Mouse (Mus musculus) liver, embryonic 14.5 days (tissue): ENCODE measurements around the gene Adamts4.

Source experiments
- CTCF ChIP-seq: IDR thresholded peaks from 2 replicates; pipeline ENCODE4 v1.5.1; 2016; ENCODE audit warnings: antibody characterized with exemption, low read depth, control low read depth
- EP300 ChIP-seq: IDR thresholded peaks from 2 replicates; pipeline ENCODE4 v1.6.1; 2016; ENCODE audit warnings: antibody characterized with exemption, low read depth

GRCm38 (mm10) chr1:171256095-171256818 is 6.0 kb downstream of the Adamts4 start:
- TF ChIP-seq CTCF (no peak), EP300 (no peak)
